In the genomic region with DNA sequence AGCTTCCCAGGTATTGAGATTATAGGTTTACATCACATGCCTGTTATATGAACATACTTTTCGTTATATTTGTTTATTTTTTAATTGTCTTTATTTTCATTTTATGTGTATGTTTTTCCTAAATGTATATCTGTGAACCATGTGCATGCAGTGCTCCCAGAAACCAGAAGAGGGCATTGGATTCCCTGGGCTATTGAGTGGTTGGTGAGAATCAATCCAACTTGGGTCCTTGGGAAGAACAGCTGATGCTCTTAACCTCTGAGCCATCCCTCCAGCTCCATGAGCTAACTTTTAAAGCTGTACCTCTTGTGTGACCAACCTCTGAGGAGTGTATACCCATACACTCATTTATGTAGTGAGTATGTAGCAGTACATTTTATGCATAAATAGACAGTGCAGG, we compare ENCODE assay signal across 10 mouse cellular contexts. TPM values are rescaled to one million over a fixed set of nuclear protein-coding genes. Genes with fewer than 3 reads are reported as not detected.
A peak's percentile ranks its signal among the peaks of the same experiment; 100 is the strongest.
DNase-seq lines count a peak whose midpoint lies in the region; TF ChIP-seq lines count a peak whose summit lies in the region.
"Had no signal": no experiment of that assay in that cellular context is flagged by ENCODE, and none has a peak within 500 bp of the region (broad histone marks: within the 10 kb centered on the region; RNA-seq: fewer than 3 reads in every experiment).

No protein-coding gene starts in this region.

- H3K79me2 ChIP-seq in MEL (ENCODE audit: control insufficient read depth, insufficient read depth, low read length, poor library complexity), result no peaks in the 10 kb centered on the region

- TF ChIP-seq POLR2A in MEL (IDR thresholded peaks at IDR 0.05; ENCODE audit: control insufficient read depth in 1 of 2, insufficient read depth in 1 of 2, low read depth in 1 of 2, low read length in 2 of 2, poor library complexity in 1 of 2), result no peak

- H3K27ac ChIP-seq in MEL (ENCODE audit: control insufficient read depth, low read depth, low read length), result no peak overlapping the region
- H3K27ac ChIP-seq in limb, embryonic 10.5 days, result no peak overlapping the region
- H3K27ac ChIP-seq: limb, embryonic 15.5 days had no signal

- peaks cover 2 to 10% of the 10 kb centered on the region in 2 experiments for H3K36me3 ChIP-seq in MEL (ENCODE audit: control insufficient read depth in 1 of 2, insufficient read depth in 2 of 2, low read length in 2 of 2)
- H3K36me3 ChIP-seq in limb, embryonic 10.5 days, result peaks cover 74% of the 10 kb centered on the region

- DNase-seq in cerebellum, postnatal 14 days, result peak; percentile 61 to 62
- DNase-seq in cerebellum, adult 11-12 months, result no peak
- DNase-seq in left cerebral cortex, adult 18-20 months (ENCODE audit: low spot score in 2 of 2), result peak; percentile 26
- DNase-seq in left cerebral cortex, adult 8-10 months (ENCODE audit: low spot score in 2 of 2), result no peak
- DNase-seq in MEL (ENCODE audit: low read depth, low spot score), result peak; percentile 43
- peak; percentile 37 for DNase-seq in kidney, postnatal 14 days
- no peak for DNase-seq in c-Kit-positive CD71-positive TER-119-positive erythroid progenitor cells, embryonic 14.5 days (ENCODE audit: low spot score)
- no peak for DNase-seq in limb, embryonic 10.5 days (ENCODE audit: low spot score)

- TF ChIP-seq EP300 in MEL (IDR thresholded peaks at IDR 0.05; ENCODE audit: low read depth in 1 of 2, low read length in 2 of 2), result no peak

- H3K27me3 ChIP-seq in MEL (ENCODE audit: control insufficient read depth in 1 of 2, insufficient read depth in 2 of 2, low read length in 2 of 2), result no peaks in the 10 kb centered on the region
- H3K27me3 ChIP-seq in limb, embryonic 10.5 days (ENCODE audit: low read depth, poor library complexity, severe bottlenecking), result no peaks in the 10 kb centered on the region
- H3K27me3 ChIP-seq: limb, embryonic 15.5 days had no signal

- no peaks in the 10 kb centered on the region for H3K9me3 ChIP-seq in MEL (replicated peaks; ENCODE audit: insufficient read depth, low read length)
- H3K9me3 ChIP-seq in limb, embryonic 10.5 days (replicated peaks), result no peaks in the 10 kb centered on the region
- H3K9me3 ChIP-seq: G1E; limb, embryonic 15.5 days had no signal

- 91% methylated on average over 1 of the region's 1 CpGs for WGBS in limb, embryonic 10.5 days

- H3K9ac ChIP-seq in MEL (ENCODE audit: control insufficient read depth, low read depth, low read length, poor library complexity, severe bottlenecking), result no peak overlapping the region
- H3K9ac ChIP-seq: limb, embryonic 15.5 days had no signal

- no peak overlapping the region for H3K4me3 ChIP-seq in MEL (ENCODE audit: control insufficient read depth in 1 of 2, insufficient read depth in 1 of 2, low read depth in 2 of 2, low read length in 2 of 2)
- no peak overlapping the region for H3K4me3 ChIP-seq in limb, embryonic 10.5 days
- H3K4me3 ChIP-seq: limb, embryonic 15.5 days had no signal

- TF ChIP-seq CTCF in MEL (IDR thresholded peaks at IDR 0.05 in 2 of 3, conservative IDR thresholded peaks at IDR 0.05 in 1 of 3; ENCODE audit: control insufficient read depth in 1 of 3, insufficient read depth in 1 of 3, low read depth in 2 of 3, low read length in 3 of 3, poor library complexity in 1 of 3, severe bottlenecking in 1 of 3), result peak; percentile 46 to 56 (median 55); a peak in 5 of 6 replicates

- peaks cover 3% of the 10 kb centered on the region in 2 experiments for H3K4me1 ChIP-seq in MEL (ENCODE audit: control insufficient read depth in 1 of 2, insufficient read depth in 2 of 2, low read length in 2 of 2)
- no peaks in the 10 kb centered on the region for H3K4me1 ChIP-seq in limb, embryonic 10.5 days
- H3K4me1 ChIP-seq: limb, embryonic 15.5 days had no signal

- peak; percentile 50 for TF ChIP-seq RAD21 in MEL (IDR thresholded peaks at IDR 0.05; ENCODE audit: low read depth, low read length)

TF ChIP-seq in MEL, 35 proteins besides CTCF, POLR2A, EP300 and RAD21:
- no peak for TF ChIP-seq JUND (IDR thresholded peaks at IDR 0.05; ENCODE audit: low read depth, low read length)
- TF ChIP-seq ZNF384 (IDR thresholded peaks at IDR 0.05; ENCODE audit: low read depth, low read length), result no peak
- no peak for TF ChIP-seq NRF1 (IDR thresholded peaks at IDR 0.05; ENCODE audit: insufficient read depth, low read depth, low read length, poor library complexity, severe bottlenecking)
- no peak for TF ChIP-seq MAZ (IDR thresholded peaks at IDR 0.05; ENCODE audit: low read depth, low read length)
- no peak for TF ChIP-seq TAL1 (IDR thresholded peaks at IDR 0.05; ENCODE audit: low read length)
- no peak for TF ChIP-seq NELFE (IDR thresholded peaks at IDR 0.05; ENCODE audit: low read depth, low read length)
- peak; percentile 32; the same call in 1 of the 2 replicates for TF ChIP-seq ZC3H11A (IDR thresholded peaks at IDR 0.05; ENCODE audit: low read depth, low read length)
- TF ChIP-seq MAFK (IDR thresholded peaks at IDR 0.05; ENCODE audit: borderline replicate concordance, low read depth, low read length), result no peak
- no peak for TF ChIP-seq POLR2AphosphoS2 (IDR thresholded peaks at IDR 0.05; ENCODE audit: low read length)
- TF ChIP-seq MYC (IDR thresholded peaks at IDR 0.05; ENCODE audit: low read depth, low read length), result 0 out of 2 replicates have a peak, but pooled peaks have one; percentile 43
- no peak for TF ChIP-seq CHD1 (IDR thresholded peaks at IDR 0.05; ENCODE audit: low read depth, low read length)
- TF ChIP-seq MYB (IDR thresholded peaks at IDR 0.05; ENCODE audit: low read depth, low read length), result no peak
- TF ChIP-seq USF1 (IDR thresholded peaks at IDR 0.05; ENCODE audit: low read depth, low read length), result no peak
- TF ChIP-seq CHD2 (IDR thresholded peaks at IDR 0.05; ENCODE audit: low read length), result no peak
- no peak for TF ChIP-seq GATA1 (IDR thresholded peaks at IDR 0.05; ENCODE audit: low read depth, low read length)
- no peak for TF ChIP-seq GABPA (IDR thresholded peaks at IDR 0.05; ENCODE audit: low read depth, low read length)
- peak; percentile 78 for TF ChIP-seq SMC3 (IDR thresholded peaks at IDR 0.05; ENCODE audit: low read depth, low read length)
- no peak for TF ChIP-seq HCFC1 (IDR thresholded peaks at IDR 0.05; ENCODE audit: low read depth, low read length)
- no peak for TF ChIP-seq ZKSCAN1 (IDR thresholded peaks at IDR 0.05; ENCODE audit: low read depth, low read length)
- no peak for TF ChIP-seq POLR2AphosphoS5 (IDR thresholded peaks at IDR 0.05; ENCODE audit: borderline replicate concordance, low read depth, low read length)
- no peak for TF ChIP-seq ETS1 (IDR thresholded peaks at IDR 0.05; ENCODE audit: low read depth, low read length)
- no peak for TF ChIP-seq ELF1 (IDR thresholded peaks at IDR 0.05; ENCODE audit: low read depth, low read length)
- no peak for TF ChIP-seq KAT2A (conservative IDR thresholded peaks at IDR 0.05; ENCODE audit: low read depth, low read length)
- no peak for TF ChIP-seq UBTF (IDR thresholded peaks at IDR 0.05; ENCODE audit: borderline replicate concordance, insufficient read depth, low read depth, low read length)
- TF ChIP-seq TBP (IDR thresholded peaks at IDR 0.05; ENCODE audit: low read depth, low read length), result no peak
- TF ChIP-seq MXI1 (IDR thresholded peaks at IDR 0.05; ENCODE audit: low read depth, low read length), result no peak
TF ChIP-seq in MEL: peak in this region for 3.

RNA-seq across cellular contexts. Expression of a gene that starts 39.2 kb away (rescaled TPM):
- total RNA-seq in left cerebral cortex, adult 18-20 months (2021), result 10 to 100 TPM; 17.3 to 35.0 TPM
- 10 to 100 TPM; 57.0 to 85.4 (median 75.0) TPM for total RNA-seq in left cerebral cortex, adult 8-10 months (2022)
- not detected in 2 replicates for total RNA-seq in MEL (2012; rRNA removed)
- under 1 TPM in 1 of 2 experiments, not detected in 1; 0.04 TPM for polyA plus RNA-seq in MEL (2012; ENCODE audit: insufficient read depth in 1 of 2, insufficient read length in 2 of 2, low read depth in 1 of 2, low replicate concordance in 2 of 2, missing spikeins in 1 of 2)
- 1.7 and 2.2 TPM in 2 replicates for polyA plus RNA-seq in limb, embryonic 10.5 days (2016; fragmentation: Nextera tagmentation; extraction: Ambion mirVana)

Comparison
In these comparisons a context has a peak if more than half of its experiments do, and no peak if none do; other contexts are left out.
1. DNase-seq: peak in cerebellum, postnatal 14 days (2 of 2), left cerebral cortex, adult 18-20 months (2 of 2), MEL (single experiment) and kidney, postnatal 14 days (single experiment); none in cerebellum, adult 11-12 months (single experiment), left cerebral cortex, adult 8-10 months (0 of 2), c-Kit-positive CD71-positive TER-119-positive erythroid progenitor cells, embryonic 14.5 days (single experiment) and limb, embryonic 10.5 days (single experiment).
2. RNA of a gene that starts 39.2 kb away (total RNA-seq): 57.0 to 85.4 TPM in left cerebral cortex, adult 8-10 months and 17.3 to 35.0 TPM in left cerebral cortex, adult 18-20 months; not detected in MEL; every median in the first group is over 10 times any median in the second.